Mouse (Mus musculus) urinary bladder, postnatal 4 days (tissue): Measurements from ENCODE around the gene 4833427G06Rik.

Experiments
- DNase-seq, 2 experiments: peaks; one replicate each; pipeline ENCODE4 v3.0.0; 2021 to 2022; ENCODE audit warnings: low spot score in 2 of 2

4833427G06Rik gene

DNA sequence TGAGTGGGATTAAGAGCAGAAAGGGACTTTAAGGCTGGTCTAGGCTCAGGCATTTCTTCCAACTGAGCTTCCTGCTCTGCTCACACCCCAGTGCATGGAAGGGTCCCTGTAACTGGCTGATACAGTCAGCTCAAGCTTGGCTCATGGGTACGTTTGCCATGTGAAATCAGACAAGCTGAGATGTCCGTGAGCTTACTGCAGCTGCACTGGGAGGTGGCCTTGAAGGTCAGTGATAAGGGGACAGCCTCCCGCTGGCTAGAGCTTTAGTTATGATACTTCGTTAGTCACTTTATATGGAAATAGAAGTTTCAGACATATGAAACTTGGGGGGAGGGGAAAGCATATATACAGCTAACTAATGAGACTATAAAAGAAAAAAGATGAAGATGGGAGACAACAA lies 31.1 kb downstream of the 4833427G06Rik start:
- no peak for DNase-seq

DNA sequence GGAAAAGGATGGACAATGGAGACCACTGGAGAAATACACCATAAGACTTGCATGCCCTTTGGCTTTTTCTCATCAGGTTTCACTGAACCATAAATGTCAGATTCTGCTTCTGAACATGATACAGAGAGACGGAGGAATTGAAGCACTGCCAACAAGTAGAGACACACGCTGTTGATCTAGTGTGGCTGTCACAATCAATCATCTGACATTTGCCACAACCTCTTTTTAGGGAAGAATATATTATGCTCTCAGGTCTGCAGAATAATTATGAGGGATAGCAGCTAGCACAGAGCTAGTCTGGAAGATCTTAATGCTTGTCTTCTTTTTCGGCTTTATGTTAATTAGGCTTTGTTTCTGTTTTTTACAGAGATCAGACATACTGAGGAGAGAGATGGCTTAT lies 33.7 kb downstream of the 4833427G06Rik start:
- no peak for DNase-seq

DNA sequence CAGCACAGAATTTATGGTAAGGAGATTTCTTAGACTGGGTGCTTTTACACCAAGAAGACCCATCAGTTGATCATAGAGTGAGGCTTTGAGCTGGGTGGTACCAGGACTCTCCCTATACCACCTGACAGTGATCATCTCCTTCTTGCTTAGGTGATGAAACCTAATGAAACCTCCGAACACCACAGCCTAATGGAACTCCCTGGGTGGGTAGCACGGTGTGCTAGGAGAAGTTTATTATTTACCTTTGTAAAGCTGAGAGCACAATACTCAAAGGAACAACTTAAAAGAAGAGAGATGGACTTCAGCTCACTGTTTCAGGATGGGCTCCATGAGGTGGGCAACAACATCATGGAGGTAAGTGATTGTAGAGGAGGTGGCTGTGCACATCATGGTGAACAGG lies 41.3 kb downstream of the 4833427G06Rik start, which contains the start of gene Btg4:
Gene Btg4 (plus strand): TSS at position 301 of the 400 bp plus-strand sequence.
- DNase-seq = no peak

DNA sequence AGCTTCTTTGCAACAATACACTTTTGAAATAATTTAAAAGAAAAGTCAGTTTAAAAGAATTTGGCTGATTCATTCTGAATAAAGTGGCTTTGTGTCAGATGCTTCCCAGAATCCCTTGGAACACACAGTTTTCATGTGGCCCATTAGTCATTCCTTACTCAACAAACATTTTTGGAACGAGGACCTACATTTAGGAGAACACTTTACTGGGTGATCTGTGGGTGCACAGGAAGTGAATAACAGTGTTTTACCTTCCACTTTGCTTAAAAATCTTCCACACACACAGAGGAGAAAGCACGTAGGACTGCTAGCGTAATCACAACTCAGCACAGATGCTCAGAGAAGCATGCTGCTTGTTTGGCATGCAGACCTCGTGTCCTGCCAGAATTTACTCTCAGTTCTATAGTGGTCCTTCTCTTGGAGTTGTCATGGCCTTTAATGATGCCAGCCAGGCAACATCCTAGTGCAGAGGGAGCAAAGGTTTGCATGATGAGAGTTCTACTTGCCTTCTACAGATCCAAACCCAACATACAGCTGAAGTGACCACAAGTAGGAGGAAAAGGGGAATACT lies 42.8 kb downstream of the 4833427G06Rik start:
- DNase-seq = no peak

DNA sequence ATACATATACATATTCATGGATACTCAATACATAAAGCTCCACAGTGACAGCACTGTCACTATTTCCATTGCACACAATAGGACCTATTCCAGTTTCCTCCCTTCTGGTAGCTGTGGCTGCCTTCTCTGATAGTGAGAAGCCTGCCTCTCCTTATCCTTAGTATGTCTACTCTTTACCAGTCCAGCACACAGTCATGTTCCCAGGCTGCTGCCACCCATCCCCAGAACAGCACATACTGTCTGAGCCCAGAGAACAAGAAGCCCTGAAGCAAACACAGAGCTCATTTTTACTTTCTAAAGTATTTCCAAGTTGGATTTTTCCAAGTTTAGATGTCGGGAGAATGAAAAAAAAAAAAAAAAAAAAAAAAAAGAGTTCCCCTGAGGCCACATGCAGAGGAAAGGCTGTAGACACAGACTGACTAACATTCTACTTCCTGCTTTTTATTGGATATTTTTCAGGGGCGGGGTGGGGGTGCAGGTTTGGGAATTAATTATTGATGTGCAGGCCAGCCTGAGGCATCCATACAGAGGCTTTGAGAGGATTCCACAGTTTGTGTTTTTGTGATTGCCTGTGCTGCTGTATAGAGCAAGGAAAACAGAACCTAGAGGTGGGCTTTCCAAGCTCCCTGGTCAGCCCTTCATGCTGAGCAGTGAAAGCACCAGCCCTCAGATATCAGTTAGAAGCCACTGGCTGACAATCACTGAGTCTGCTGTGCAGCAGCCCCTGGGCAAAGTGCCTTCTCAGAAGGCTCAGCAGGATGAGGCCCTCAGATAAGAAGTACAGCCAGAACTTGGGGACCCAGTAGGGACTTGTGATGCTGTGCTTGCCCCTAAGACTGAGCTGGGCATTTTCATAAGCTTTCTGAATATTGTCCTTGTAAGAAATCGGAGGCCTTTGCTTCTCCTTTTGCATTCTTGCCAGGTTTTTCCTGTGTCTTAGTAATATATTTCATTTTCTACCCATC lies 45.2 kb downstream of the 4833427G06Rik start:
- no peak for DNase-seq

DNA sequence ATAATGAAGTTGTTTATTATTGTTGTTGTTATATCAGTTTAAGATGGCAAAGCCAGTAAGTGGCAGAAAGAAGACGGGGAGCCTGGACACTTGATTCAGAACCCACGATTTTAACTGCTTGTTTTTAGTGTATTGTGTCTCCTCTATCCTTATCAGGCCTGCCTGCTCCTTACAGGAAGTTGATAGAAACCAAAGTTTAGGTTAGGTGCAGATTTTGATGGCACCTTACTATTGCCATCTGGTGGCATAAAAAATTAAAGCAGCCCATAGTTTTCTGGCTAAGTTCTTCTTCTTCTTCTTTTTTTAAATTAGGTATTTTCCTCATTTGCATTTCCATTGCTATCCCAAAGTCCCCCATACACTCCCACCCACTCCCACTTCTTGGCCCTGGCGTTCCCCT lies 49.7 kb downstream of the 4833427G06Rik start:
- DNase-seq = no peak

DNA sequence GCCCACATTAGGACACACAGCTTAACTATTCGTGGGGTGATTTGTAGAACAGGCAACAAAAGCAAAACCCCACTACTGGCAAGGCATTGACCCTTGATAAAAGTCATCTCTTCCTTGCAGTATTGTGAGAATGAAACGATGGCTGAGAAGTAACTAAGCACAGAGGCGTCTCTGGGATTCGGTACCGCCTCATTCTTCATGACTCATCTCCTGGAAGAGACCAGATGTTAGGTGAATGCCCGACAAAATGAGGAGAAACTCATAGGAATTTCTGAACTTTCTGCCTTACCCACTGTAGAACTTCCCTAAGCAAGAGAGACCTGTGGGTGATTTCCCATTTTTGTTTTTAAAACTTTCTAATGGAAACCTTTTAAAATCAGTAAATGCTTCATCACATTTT lies 59.7 kb downstream of the 4833427G06Rik start:
- no peak for DNase-seq

DNA sequence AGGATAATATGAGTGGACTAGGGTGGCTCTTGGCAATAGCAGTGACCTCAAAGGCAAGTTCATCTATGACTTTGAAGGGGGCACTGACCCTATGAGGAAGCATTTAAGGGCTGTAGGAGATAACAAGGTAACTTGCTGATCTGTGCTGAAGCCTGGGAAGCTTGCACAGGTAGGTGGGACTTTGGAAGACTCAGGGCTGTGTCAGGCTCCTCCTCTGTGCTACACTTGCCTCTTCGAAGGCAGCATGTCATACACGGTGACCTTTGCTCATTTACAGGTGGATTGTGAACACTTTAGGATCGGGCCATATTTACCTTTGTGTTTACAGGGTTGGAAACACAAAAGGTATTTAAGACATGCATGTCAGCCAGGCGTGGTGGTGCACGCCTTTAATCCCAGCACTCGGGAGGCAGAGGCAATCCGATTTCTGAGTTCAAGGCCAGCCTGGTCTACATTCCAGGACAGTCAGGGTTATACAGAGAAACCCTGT lies 60.3 kb downstream of the 4833427G06Rik start:
- DNase-seq = no peak

DNA sequence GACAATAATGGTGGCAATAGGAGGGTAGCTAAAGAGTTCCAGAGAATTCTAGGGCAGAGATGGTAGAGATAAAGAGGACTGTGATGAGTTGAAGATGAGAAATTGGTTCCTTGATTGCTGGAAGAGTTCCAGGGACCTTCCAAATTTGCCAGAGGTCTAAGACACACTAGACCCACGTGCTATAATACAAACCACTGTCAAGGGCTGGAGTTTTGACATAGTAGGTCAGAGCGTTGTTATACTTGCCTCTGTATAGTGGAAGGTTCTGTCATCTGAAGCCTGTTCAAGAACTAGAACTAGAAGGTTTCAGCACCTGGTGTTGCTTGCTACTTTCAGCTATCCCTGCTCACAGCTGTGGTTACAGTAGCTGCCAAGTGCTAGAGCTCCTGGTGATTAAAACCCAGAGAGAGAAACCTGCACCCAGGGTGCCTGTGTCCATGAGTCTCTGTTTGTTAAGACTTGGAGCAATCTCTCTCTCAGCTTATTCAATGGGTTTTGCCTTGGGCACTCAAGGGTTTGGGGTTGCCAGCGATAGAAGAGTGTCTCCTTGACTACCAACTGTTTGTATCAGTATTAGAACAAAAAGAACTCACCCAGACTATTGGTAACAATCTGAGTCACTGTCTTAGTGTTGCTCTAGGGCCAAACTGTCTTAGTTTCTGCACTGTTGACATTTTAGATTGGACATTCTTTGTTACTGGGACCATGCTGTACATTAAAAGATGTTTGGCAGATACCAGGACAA lies 68.9 kb downstream of the 4833427G06Rik start:
- no peak for DNase-seq

DNA sequence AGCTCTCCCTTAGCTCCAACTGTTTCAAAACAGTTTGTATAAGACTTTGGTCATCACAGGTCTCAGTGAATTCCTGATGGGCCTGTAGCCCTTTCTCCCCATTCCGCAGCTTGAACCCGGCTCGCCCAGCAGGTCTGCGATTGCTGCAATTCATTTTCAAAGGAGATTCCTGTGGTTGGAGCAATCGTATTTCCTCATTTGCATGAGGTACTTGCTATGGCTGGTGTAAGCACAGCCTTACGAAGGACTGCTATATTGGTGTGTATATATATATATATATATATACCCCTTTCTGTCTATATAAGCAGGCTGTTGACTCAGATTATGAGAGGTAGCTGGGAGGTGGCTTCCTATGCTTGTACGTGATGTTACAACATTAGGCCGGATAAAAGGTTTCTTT lies 69.6 kb downstream of the 4833427G06Rik start:
- no peak for DNase-seq

DNA sequence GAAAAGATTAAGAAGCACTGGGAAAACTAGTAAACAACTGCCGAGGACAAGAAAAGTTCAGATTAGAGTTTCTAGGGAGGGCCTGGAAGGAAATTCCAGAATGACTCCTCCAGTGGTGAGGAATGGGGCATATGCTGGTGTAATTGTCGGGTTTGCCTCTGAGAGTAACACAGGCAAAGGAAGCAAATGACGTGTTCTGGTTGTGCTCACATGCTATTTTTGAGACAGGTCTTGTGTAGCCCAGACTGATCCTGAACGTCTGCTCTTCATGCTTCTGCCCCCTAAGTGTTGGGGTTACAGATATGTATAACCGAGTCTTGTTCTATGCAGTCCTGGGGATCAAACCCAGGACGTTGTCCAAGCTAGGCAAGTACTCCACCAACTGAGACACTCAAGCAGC lies 70.3 kb downstream of the 4833427G06Rik start:
- DNase-seq = no peak
